Mouse (Mus musculus) thymus, postnatal 10 days (tissue): ENCODE data around the gene Spint2.

Experiments used
- DNase-seq, 2 experiments: peaks; one replicate each; pipeline ENCODE4 v3.0.0; 2021; ENCODE audit warnings: low spot score in 2 of 2

Spint2 gene

GRCm38 (mm10) chr7:29280801-29281200 is 911 bp downstream of the Spint2 start:
- DNase-seq: peak; percentile 58 to 59

DNA sequence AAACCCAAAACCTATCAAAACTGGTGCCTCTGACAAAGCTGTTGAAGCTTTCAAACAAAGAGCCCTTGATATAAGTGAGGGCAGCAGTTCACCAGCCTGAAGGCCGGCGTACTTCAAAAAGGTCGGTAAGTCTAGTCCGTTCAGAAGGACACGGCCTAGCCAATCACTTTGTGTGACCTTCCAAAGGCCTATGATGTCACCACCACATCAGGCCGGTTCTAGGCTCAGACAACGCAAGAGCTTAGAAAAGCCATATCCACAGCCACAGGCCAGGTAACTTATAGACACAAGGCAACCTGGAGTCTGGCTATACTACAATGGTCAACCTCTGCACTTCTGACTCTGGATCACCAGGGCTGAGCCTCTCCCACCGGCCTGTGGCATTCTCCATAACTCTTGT is 1.8 kb downstream of the Spint2 start:
- no peak for DNase-seq

DNA sequence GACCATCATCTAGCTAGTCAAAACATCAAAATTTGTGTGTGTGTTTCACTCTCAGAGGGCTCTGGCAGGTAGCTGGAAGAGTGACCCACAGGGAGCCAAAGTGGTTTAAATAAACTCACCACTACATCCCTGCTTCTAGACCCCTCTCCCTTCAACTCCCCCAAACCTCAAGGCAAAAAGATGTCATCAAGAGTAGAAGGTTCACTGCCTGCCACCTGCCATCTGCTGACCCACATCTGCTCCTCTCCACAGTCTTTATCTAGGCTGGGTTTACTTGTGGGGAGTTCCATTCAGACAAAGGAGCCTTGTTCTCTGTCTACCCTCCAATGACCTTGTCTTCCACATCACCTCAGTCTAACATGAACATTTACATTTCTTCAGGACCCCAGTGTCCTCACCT is 2.5 kb downstream of the Spint2 start:
- DNase-seq: peak; percentile 47

GRCm38 (mm10) chr7:29277510-29277909 is 4.2 kb downstream of the Spint2 start:
- DNase-seq: no peak

- DNase-seq: no peak
These were observed 5.0 kb downstream of the Spint2 start for GRCm38 (mm10) chr7:29276715-29277114.

DNA sequence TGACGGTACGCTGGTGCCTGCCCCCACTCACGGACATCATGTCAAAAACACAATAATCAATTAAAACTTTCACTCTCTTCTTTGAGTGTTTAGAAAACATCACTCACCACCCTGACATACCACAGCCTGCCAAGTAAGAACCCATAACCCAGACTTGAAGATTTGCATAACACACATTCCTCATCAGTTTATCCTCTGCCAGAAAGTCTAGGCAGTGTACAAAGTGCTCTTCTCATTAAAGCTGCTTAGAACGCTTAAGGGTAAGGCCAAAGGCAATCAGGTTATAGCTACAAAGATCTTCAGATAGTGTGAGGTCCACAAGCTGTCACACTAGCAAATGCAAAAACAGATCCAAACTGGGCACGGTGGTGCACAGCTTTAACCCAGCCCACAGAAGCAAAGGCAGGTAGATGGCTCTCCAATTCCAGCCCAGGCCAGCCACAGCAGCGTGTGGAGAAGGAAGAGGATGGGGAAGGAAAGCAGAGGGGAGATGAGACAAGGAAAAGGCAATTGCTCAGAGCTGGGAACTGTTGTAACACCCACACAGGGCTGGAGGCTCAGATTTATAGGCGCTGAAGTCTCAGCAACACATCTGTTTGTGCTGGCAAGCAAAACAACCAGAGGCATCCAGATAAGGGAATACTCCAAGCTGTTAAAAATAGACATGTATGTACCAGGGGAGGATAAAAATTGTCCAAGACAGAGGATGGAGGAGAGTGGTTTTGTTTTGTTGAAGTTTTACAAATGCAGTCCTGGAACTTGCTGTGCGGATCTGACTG is 9.8 kb downstream of the Spint2 start:
- DNase-seq: no peak

DNA sequence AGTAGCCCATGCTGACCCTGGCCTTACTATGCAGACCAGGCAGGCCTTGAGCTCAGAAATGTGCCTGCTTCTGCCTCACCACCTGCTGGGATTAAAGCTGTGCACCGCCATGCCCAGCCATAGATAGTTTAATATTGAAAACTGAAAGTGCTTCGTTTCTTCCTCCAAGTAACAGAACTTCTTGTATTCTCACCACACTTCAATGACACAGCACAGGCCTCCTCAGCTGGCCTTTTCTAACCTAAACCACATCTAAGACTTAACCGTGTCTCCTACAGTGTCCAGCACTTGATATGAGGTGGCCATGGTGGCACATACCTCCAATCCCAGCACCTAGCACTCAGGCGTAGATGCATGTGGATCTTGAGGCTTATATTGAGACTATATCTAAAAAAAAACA is 11.3 kb downstream of the Spint2 start:
- no peak for DNase-seq

DNA sequence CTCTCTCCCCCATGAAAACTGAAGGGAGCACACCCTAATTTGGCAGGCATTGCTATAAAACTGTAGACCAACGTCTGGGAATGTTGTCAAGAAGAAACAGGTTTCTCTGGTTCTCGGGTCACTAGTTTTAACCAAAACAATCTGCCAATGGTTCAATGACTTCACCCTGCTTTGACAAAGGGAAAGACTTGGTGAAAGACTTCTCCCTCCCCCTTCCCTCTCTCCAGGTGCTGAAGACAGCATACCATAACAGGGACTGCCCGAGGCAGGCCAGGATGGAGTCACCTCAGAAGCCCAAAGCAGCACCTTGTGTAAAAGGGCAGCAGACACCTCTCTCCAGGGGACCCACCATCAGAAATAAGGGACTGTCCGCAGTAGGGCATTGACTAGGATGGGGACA is 14.8 kb downstream of the Spint2 start:
- DNase-seq: no peak

DNA sequence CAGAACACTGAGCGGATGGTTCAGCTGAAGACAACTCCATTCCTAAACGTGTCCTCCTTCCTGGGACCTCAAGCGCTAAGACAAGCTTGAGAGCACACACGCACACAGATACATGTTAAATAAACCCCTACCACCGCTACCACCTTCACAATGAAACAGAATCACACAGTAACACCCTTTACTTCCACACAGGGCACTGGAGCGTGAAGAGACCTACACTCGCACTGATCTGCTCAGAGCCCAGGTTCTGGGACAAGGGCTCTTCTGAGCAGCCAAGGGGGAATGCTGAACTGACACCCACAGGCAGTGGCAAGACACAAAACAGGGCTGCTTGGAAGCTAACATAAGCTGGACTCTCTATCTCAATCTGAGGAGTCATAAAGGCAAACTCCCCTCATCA is 16.1 kb downstream of the Spint2 start:
- no peak for DNase-seq

- no peak for DNase-seq
These were observed 17.9 kb downstream of the Spint2 start for GRCm38 (mm10) chr7:29263831-29264230.

GRCm38 (mm10) chr7:29262151-29262550 is 19.6 kb downstream of the Spint2 start:
- DNase-seq: no peak

- DNase-seq: peak; percentile 31 to 32
These were observed 21.7 kb downstream of the Spint2 start for GRCm38 (mm10) chr7:29259781-29260730.

DNA sequence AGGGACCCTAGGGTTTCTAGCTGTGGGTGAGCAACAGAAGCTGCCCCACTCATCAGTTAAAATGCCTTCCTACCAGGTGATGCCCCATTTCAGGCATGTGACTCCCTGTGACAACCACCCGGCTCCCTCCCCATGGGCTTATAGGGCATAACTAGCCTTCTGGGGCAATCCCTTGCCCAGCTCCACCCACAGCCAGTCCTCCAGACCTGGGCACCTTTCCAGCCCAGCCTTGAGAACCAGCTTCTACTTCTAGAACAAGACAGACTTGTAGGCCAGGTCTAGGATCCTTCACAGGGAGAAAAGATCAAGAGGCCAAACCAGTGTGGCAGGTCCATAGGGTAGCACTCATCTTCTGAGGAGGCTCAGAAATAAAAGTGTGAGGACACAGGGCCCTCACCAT is 24.3 kb downstream of the Spint2 start:
- no peak for DNase-seq

GRCm38 (mm10) chr7:29255875-29256274 is 25.8 kb downstream of the Spint2 start:
- no peak for DNase-seq

DNA sequence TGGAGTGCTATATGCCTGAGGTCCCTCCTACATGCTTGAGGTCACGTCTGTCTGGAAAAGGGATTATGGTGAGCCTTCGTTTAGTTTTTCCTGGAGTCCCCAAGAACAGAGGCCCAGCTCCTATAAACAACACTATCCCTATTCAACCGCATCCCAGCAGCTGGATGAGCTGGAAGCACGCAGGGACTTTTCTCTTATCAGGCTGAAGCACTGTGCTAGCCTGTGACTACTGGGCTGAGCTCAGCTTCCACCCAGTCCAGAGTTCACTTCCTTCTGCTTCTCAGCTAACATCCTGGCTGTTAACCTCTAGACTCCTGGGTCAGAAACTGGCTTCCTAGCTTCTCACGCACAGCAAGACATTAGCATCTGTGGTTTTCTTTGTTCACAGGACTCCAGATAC is 27.9 kb downstream of the Spint2 start:
- no peak for DNase-seq

GRCm38 (mm10) chr7:29251166-29251565 is 30.5 kb downstream of the Spint2 start:
- peak; percentile 55 to 56 for DNase-seq

DNA sequence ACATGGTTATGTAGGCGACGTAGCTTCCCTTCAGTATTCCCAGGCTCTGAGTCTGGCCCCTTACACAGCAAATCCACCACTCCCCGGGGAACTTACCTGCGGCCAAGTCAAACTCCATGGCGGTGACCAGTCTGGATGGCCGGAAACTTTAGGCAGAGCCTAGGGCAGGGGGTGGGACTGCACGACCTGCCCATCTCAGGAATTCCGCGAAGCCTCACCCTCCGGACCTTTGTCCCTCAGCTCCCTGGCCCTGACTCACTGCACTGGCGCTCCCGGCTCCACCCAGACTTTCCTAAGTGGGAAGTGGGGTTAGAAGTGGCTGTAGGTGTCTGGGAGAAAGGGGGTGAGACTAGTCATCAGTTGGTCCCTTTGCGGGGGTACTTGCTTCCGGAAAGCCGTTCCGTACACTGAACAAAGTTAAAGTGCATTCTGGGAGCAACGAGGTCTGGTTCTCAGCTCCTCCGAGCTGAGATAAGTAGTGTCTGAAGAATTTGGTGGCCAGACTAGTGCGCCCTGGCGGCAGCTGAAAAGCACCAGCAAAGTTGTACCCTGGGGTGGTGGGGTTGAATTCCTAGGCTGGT is 33.4 kb downstream of the Spint2 start, which contains the start of gene 2200002D01Rik:
TSS of gene 2200002D01Rik (minus strand) at position 206 of the 581 bp plus-strand sequence.
- peak in 1 of 2 experiments; percentile 34 for DNase-seq

DNA sequence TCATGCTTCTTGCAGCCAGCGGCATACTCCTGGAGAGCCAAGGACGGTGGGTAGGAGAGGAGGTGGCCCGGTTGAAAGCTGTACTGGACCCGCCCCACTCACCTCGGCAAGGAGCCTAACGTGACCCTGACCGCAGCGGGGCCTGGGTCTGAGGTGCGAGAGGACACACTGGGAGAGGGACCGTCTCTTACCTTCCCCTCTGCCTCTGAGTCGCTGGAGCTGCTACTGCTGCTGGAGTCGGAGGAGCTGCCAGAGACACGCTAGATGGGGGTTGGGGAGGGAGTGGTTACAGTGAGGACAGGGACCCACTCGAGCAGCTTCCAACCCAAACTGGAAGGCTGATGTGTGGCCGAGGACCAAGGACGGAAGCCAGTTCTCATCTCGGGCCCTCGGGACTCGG is 34.0 kb downstream of the Spint2 start:
- DNase-seq: no peak

DNA sequence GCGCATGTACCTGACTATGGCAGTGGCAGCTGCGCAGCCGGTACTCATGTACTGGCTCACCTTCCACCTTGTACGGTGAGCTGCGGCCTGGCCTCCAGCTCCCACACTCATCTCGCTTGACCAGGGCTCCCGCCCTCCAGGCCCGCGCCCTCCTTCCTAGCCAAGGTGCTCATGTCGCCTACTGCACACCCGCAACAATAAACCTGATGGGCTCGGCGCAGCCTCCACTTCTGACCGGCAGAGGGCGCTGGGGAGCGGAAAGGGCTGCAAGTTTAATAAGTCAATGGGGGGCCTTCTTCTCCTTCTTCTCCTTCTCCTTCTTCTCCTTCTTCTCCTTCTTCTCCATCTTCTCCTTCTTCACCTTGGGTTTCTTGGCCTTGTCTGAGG is 34.4 kb downstream of the Spint2 start:
- peak; percentile 77 to 92 for DNase-seq

DNA sequence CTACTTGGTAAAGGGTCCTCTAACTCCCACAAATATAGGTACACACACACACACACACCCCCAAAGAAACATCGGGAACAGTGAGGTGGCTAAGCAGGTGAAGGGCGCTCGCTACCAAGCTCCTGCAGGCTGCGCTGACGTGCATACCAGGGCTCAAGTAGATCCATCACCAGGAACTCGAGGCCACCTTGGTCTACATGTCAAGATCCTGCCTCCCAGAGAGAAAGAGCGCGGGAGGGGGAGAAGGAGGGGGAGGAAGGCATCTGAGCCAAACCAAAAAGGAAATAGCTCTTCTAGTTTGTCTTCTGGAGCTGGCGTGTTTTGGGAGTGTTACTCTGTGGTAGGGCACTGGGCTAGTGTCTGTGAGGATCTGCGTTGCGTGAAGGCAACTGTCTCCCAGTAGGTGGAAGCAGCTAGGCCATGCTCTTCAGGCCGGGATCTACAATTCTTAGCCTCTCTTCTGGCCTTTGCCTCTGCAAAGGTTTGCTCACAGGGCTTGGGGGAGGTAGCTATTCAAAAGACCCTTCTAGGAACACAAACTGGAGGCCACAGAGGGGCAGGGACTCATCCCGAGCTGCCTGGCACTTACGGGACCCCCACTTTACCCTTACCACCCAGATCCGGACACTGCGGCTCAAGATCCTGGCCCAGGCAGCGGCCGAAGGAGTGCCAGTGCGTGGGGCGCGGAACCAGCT is 34.9 kb downstream of the Spint2 start:
- DNase-seq: no peak

DNA sequence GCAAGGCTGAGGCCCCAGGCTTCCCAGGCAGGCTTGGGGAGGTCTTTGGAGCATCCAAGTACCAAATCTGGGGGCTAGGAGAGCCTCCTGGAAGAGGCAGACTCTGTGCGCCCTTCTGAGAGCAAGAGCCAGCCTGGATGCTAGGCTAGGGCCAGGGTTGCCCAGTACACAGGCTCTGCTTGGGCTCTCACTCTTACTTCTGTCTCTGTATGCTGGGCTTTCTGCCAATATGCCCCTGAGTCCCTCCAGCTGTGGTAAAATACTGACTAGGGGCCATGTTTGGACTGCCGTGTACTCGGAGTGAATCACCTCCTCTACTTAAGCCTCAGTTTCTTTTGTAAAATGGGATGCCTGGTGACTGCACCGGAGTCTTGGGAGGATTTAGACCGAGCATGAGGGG is 35.7 kb downstream of the Spint2 start:
- no peak for DNase-seq
